Mouse (Mus musculus) activated CD4-positive, CD25-positive, alpha-beta regulatory T cell, adult 4 months (primary cell): Measurements from ENCODE around the gene Lyl1. TPM values are rescaled to one million over a fixed set of nuclear protein-coding genes. Genes with fewer than 3 reads are reported as not detected.

ENCODE experiments used
- ATAC-seq: one replicate; pipeline ENCODE4 v1.8.0; 2017
- polyA plus RNA-seq, 2 experiments: library from polyadenylated mRNA; unstranded; fragments of 100-300 nt; shearing (Covaris generic); gene quantifications; one replicate each; pipeline ENCODE4 v1.2.1; 2017

Gene Lyl1
- polyA plus RNA-seq, 2 experiments from 2014 or later: 0.85 to 1.2 TPM

GRCm38 (mm10) chr8:84743517-84744420 lies 42.5 kb downstream of the Lyl1 start:
- ATAC-seq: no peak

GRCm38 (mm10) chr8:84745032-84745925 lies 44.0 kb downstream of the Lyl1 start:
- peak; percentile 52 for ATAC-seq

DNA sequence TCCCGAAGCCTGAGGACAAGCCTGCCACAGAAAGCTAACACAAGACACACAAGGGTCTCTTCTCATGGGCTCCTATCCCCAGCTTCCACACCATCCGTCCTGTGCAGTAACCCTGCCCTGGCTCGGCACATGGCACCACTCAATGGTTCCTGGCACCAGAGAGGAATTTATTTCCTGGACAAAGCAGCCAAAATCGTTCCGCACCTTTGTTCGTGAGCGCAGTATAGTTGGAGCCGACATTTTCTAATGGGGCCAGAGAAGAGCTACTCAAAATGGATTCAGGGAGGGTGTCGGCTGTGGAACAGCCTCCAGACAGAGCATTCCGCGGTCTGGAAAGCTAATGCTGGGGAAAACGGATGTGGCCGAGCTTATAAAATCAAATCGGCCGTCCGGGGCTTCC lies 48.3 kb downstream of the Lyl1 start:
- no peak for ATAC-seq

GRCm38 (mm10) chr8:84752734-84753582 lies 51.7 kb downstream of the Lyl1 start:
- no peak for ATAC-seq

Other genes with a start within 250 kb of the Lyl1 start
- 10 to 100 TPM; 54.7 to 56.1 TPM for gene Ier2, start 38.6 kb upstream of the Lyl1 start, polyA plus RNA-seq
- 10 to 100 TPM; 32.6 to 49.8 TPM for gene Trmt1, start 15.2 kb upstream of the Lyl1 start, polyA plus RNA-seq
- 10 to 100 TPM in 1 of 2 experiments, 1 to 10 TPM in 1; 9.4 to 12.5 TPM for gene Nacc1, start 13.6 kb upstream of the Lyl1 start, polyA plus RNA-seq
- gene G430095P16Rik, start 21.6 kb downstream of the Lyl1 start, polyA plus RNA-seq: 10 to 100 TPM; 20.2 to 37.5 TPM
- 1 to 10 TPM; 2.0 to 2.2 TPM for gene Nfix, start 98.9 kb downstream of the Lyl1 start, polyA plus RNA-seq
- 1 to 10 TPM; 4.2 to 4.5 TPM for gene Dand5, start 121.4 kb downstream of the Lyl1 start, polyA plus RNA-seq
- gene Gadd45gip1, start 130.1 kb downstream of the Lyl1 start, polyA plus RNA-seq: 10 to 100 TPM; 18.5 to 21.5 TPM
- gene Rad23a, start 139.2 kb downstream of the Lyl1 start, polyA plus RNA-seq: 100 to 1,000 TPM; 125 to 131 TPM
- gene Calr, start 145.5 kb downstream of the Lyl1 start, polyA plus RNA-seq: 100 to 1,000 TPM; 269 to 303 TPM
- gene Farsa, start 155.5 kb downstream of the Lyl1 start, polyA plus RNA-seq: 10 to 100 TPM; 45.8 to 58.4 TPM
- gene Syce2, start 170.7 kb downstream of the Lyl1 start, polyA plus RNA-seq: 10 to 100 TPM in 1 of 2 experiments, 1 to 10 TPM in 1; 8.2 to 15.0 TPM
- 10 to 100 TPM; 11.3 to 15.1 TPM for gene Gcdh, start 192.5 kb downstream of the Lyl1 start, polyA plus RNA-seq
- gene Klf1, start 200.5 kb downstream of the Lyl1 start, polyA plus RNA-seq: 1 to 10 TPM in 1 of 2 experiments, not detected in 1; 1.1 TPM
- gene Dnase2a, start 207.1 kb downstream of the Lyl1 start, polyA plus RNA-seq: 10 to 100 TPM; 15.1 to 18.1 TPM
- 1 to 10 TPM in 1 of 2 experiments, under 1 TPM in 1; 0.64 to 1.0 TPM for gene Mast1, start 235.9 kb downstream of the Lyl1 start, polyA plus RNA-seq
- not detected for gene Rtbdn, start 245.5 kb downstream of the Lyl1 start, polyA plus RNA-seq